ENCODE assay signal across 23 mouse cellular contexts in genomic region chr6:120941575-120941974, GRCm38 (mm10). TPM values are rescaled to one million over a fixed set of nuclear protein-coding genes. Genes with fewer than 3 reads are reported as not detected.
DNase-seq lines count a peak whose midpoint lies in the region; ATAC-seq lines count a peak whose summit lies in the region.
"Had no signal": no experiment of that assay in that cellular context is flagged by ENCODE, and none has a peak within 500 bp of the region (broad histone marks: within the 10 kb centered on the region; RNA-seq: fewer than 3 reads in every experiment).

No protein-coding gene starts in this region.

- H3K4me1 ChIP-seq in forebrain, embryonic 13.5 days, result no peaks in the 10 kb centered on the region
- H3K4me1 ChIP-seq: forebrain, embryonic 15.5 days; heart, embryonic 13.5 days; limb, embryonic 15.5 days; stomach, embryonic 15.5 days had no signal

- ATAC-seq in erythroblast, adult 5-6 weeks (replicated peaks; ENCODE audit: low FRiP score, poor library complexity, severe bottlenecking), result peak; percentile 49
- ATAC-seq in granulocyte monocyte progenitor cell, adult 5-6 weeks (replicated peaks; ENCODE audit: poor library complexity, severe bottlenecking), result no peak
- no peak for ATAC-seq in forebrain, embryonic 13.5 days
- ATAC-seq: forebrain, embryonic 15.5 days; hindbrain, postnatal 0 days; midbrain, embryonic 16.5 days had no signal

- no peak overlapping the region for H3K9ac ChIP-seq in forebrain, embryonic 13.5 days
- H3K9ac ChIP-seq: forebrain, embryonic 15.5 days; heart, embryonic 13.5 days; limb, embryonic 15.5 days; liver, embryonic 14.5 days; lung, embryonic 14.5 days; stomach, embryonic 15.5 days had no signal

- H3K27me3 ChIP-seq in forebrain, embryonic 13.5 days, result no peaks in the 10 kb centered on the region
- H3K27me3 ChIP-seq: forebrain, embryonic 15.5 days; heart, embryonic 13.5 days; limb, embryonic 15.5 days; stomach, embryonic 15.5 days had no signal

- H3K4me2 ChIP-seq in forebrain, embryonic 13.5 days, result no peak overlapping the region
- H3K4me2 ChIP-seq: forebrain, embryonic 15.5 days; heart, embryonic 13.5 days; limb, embryonic 15.5 days; lung, embryonic 14.5 days; stomach, embryonic 15.5 days had no signal

- WGBS in forebrain, embryonic 13.5 days, result 94% methylated on average over 13 of the region's 13 CpGs

- no peak overlapping the region for H3K4me3 ChIP-seq in forebrain, embryonic 13.5 days
- H3K4me3 ChIP-seq: forebrain, embryonic 15.5 days; heart, embryonic 13.5 days; limb, embryonic 15.5 days; stomach, embryonic 15.5 days had no signal

- no peaks in the 10 kb centered on the region for H3K9me3 ChIP-seq in forebrain, embryonic 13.5 days (replicated peaks)
- H3K9me3 ChIP-seq: forebrain, embryonic 15.5 days; heart, embryonic 13.5 days; limb, embryonic 15.5 days; stomach, embryonic 15.5 days had no signal

- peaks cover 20% of the 10 kb centered on the region for H3K36me3 ChIP-seq in forebrain, embryonic 13.5 days (ENCODE audit: poor library complexity, severe bottlenecking)
- H3K36me3 ChIP-seq: stomach, embryonic 15.5 days had no signal

- H3K27ac ChIP-seq in forebrain, embryonic 13.5 days, result no peak overlapping the region
- H3K27ac ChIP-seq: forebrain, embryonic 15.5 days; heart, embryonic 13.5 days; hindbrain, postnatal 0 days; limb, embryonic 15.5 days; liver, embryonic 14.5 days; stomach, embryonic 15.5 days had no signal

- peak; percentile 23 for DNase-seq in layer of hippocampus, adult 11-12 months (ENCODE audit: low spot score)
- no peak for DNase-seq in layer of hippocampus, adult 9-10 months (ENCODE audit: low spot score)
- peak; percentile 15 for DNase-seq in Muller cell, postnatal 12 days (ENCODE audit: inconsistent ontology term)
- DNase-seq in kidney, postnatal 36 days, result peak; percentile 57 to 66
- DNase-seq: adrenal gland, postnatal 14 days; cerebellum, adult 9-10 months; gastrocnemius, postnatal 14 days; heart, adult 18-20 months; heart, postnatal 14 days; left cerebral cortex, postnatal 4 days; lung, embryonic 14.5 days; lung, postnatal 4 days; thymus, postnatal 4 days had no signal

RNA-seq across cellular contexts. Expression of gene Bid, which starts 24.9 kb away (rescaled TPM):
- total RNA-seq in erythroblast, adult 5-6 weeks (2015; ENCODE audit: low replicate concordance), result 19.6 and 21.3 TPM in 2 replicates
- total RNA-seq in erythroblast, adult 5-6 weeks (2017; ENCODE audit: low replicate concordance), result 5.6 and 9.9 TPM in 2 replicates
- 90.9 and 98.7 TPM in 2 replicates for total RNA-seq in granulocyte monocyte progenitor cell, adult 5-6 weeks (2014; fragmentation: Nextera tagmentation)
- 64.6 and 66.4 TPM in 2 replicates for total RNA-seq in granulocyte monocyte progenitor cell, adult 5-6 weeks (2017)
- 16.9 and 21.2 TPM in 2 replicates for polyA plus RNA-seq in forebrain, embryonic 13.5 days (2015; fragmentation: Nextera tagmentation; extraction: Ambion mirVana)
